Mouse (Mus musculus) kidney, adult 9 months (tissue): ENCODE measurements at regions not wholly inside any gene's neighbourhood (a gene's known extent, or its start where the extent isn't known, plus 50 kb on each side); places are given as distances from the start of the nearest gene placed in this dataset.

ENCODE experiments used
- DNase-seq: peaks from one replicate; pipeline ENCODE4 v3.0.0; 2022

DNA sequence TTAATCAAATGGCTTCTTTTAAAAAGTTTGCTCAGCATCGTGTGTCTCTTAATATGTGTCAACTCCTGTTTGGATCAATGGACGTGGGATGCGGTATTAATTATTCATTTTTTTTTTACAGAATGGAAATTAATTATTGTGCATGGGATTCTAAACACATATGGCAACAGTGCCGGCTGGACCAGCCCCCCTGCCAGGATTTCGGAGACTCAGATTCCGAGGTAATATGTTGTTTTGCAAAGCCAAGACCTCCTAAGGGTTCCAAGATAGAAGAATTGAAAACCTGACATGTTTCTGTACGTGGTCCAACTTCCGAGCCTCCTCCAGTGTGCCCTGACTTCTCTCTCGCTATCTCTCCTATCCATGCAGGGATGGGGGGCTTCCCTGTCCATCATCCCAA is 170.4 kb downstream of the 3110018I06Rik start:
- no peak for DNase-seq

DNA sequence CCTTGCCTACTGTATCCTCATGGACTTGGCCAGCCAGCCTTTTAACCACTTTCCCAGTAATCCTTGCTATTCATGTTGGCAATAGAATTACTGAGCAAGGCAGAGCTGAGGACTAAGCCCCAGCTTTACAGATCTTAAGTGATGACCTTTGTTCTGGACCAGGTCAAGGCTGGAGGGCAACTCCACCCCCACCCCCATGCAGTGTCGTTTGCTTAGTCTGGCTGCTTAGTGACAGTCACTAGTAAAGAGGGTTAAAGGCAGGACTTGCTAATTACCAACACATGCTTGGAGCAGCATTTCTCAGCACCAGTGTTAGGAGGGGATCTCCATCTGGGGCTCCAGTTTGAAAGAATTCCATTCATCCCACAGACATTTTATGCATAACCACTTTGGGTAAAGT is 174.2 kb downstream of the 3110018I06Rik start:
- DNase-seq = no peak

DNA sequence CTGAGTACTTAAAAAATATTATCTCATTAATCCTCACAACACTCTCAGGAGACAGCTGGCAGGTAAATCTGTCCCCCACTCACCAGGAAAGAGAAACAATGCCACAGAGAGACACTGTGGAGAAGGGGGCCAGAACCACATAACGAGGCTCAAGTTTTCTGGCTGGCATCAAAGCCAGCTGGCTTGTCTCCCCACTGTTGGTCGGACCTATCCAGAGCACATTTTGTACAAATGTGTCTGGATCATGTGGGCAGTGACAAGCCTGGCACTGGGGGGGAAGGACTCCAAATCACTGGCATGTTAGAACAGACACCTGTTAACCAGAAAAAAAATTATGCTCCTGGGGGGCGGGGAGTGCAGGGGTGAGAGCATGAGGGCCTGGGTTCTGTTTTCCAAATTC is 179.4 kb downstream of the 3110018I06Rik start:
- no peak for DNase-seq

DNA sequence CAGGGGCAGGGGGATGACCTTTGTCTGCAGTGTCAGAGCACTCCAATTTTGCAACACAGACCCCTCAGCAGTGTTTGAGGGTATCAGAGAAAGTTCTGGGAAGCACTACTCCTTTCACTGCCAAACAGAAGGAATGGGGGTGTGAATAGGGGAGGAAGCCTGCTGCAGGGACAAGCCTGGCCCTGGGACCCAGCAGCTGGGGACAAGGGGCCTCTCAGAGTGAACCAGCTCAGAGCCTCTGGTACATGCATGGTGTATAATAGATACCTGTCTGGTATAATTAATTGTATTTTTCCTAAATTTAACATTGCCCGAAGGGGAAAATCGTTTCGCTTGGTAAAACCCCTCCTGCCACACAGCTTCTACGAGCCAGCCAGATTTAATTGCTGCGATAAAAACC is 180.6 kb downstream of the 3110018I06Rik start:
- no peak for DNase-seq

DNA sequence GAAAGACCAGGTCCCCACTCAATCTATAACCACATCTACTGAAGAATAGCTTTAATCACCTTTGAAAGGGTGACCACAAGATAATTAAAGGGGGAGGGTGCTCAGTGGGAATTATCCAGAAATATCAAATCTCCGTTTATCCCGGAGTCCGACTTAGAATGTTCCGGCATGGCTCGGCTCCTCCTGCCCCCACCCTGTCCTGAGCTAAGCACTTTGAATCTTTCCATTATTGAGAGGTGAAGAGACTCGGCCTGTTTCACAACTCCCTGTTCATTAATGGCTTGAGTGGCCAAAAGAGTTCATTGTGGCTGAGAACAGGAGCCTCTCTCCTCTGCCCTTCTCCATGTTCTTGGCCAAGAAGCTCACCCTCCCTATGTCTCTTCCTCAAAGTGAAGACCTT is 181.0 kb downstream of the 3110018I06Rik start:
- peak; percentile 3 for DNase-seq

DNA sequence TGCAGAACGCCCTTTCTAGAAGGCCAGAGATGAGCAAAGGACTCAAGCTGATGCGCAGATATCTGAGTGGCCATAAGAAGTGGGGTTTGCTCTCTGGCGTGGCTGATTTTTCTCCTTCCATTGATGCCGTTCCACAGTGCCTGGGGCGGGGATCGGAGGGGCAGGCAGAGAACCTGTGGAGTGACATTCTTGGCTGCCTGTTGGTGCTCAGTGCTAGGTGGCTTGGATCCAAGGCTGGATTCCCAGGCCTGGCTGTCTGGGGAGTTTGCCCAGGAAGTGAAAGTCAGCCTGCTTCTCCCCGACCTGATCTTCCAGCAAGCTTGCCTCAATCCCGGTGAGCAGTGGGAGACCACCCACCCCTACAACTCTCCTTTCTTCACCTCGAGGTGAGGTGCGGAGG is 181.5 kb downstream of the 3110018I06Rik start:
- peak; percentile 33 for DNase-seq

DNA sequence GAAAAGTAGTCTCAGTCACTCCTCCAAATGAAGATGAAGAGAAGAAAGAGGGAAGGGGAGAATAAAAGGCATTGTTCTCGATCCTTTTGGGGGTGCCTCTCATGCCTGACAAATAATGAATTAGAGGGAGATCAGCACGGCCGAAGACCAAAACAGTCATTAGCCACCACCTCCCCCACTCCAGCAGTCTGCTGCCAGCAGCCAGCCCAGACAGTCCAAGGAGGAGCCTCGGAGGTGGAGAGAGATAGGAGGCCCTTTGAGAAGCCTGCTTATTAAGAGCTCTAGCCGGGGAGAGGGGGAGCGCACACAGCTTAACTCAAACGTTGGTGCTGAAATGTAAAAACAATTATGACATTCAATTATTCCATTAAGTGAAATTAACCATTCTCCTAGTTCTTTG is 188.6 kb downstream of the 3110018I06Rik start:
- DNase-seq = no peak

DNA sequence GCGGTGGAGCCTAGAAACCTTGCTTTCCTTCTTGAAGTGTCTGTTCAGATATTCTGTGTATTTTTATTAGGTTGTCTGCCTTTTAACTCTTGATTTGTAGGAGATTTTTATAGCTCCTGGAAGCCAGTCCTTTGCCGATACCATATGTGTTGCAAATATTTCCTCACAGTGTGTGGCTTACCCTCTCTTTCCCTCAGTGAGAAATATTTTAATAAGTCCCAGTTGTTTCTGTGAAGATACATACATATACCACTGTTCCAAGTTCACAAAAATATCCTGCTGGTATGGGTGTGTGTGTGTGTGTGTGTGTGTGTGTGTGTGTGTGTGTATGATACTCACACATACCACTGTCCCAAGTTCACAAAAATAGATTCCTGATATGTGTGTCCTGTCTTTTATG is 199.0 kb downstream of the 3110018I06Rik start:
- no peak for DNase-seq

DNA sequence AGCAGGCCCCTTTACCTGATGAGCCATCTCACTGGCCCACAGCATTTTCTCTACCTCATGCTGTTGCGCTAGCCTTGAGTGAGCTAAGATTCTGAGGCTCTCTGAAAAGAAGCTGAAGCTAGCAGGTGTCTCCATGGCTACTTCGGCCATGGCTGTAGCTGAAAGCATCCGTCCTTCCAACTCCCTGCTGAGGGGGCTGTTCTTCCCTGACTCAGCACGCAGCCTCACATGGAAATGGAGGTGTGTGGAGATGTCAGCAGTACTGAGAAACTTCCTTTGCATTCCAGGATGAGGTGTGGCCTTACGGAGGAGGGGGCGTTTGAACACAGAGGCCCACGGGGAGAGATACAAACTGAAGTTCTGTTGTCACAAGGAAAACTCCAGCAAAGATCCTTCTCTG is 201.0 kb downstream of the 3110018I06Rik start:
- DNase-seq = no peak

DNA sequence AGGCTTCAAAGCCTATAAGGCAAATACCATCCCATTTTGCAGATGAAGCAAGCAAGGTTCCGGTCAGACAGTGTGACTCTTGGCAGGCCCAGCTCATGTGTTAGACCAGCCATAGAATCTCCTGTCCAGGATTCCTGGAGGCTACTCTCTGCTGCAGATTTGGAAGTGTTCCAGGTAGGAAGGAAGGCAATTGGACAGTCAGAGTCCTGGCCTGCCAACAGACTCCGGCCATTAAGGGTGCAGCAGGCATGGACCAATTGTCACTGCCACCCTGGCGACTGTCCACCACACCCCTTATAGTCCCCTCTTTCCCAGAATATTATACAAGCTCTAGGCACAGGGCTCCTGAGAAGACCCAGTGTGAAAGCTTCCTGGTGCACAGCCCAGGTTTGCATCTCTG is 201.6 kb downstream of the 3110018I06Rik start:
- no peak for DNase-seq

DNA sequence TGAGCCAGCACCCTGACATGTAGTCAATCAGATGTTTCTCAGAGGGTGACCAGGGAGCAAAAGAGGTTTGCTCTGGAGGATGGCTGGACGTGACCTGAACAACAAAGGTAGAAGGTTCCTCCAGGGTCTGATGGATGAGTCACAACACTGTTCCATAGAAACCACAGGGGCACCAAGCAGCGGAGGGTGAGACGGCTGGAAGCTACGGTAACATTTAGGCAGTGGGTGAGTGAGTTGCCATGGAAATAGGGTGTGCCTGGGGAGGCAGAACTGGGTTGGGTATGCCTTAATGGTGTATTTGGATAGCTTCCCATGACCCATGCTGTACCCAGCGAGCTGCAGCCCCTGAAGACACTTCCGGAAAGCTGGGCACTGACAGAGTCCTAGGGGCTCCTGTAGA is 205.3 kb downstream of the 3110018I06Rik start:
- DNase-seq = no peak

DNA sequence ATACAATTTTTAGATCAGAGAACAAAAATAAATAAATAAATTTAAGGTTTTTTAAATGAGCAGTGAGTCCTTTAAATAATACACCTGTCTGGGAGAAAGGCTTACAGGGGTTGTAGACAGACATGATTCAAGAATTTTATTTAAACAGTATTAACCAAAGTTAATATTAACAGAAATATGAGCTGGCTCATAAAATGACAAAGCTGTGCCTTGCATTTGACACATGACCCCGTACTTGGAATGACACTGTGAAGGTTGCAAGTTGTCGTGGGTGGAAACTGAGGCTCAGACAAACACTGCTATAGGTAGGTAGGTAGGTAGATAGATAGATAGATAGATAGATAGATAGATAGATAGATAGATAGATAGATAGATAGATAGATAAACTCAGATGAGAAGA is 206.6 kb downstream of the 3110018I06Rik start:
- DNase-seq = no peak

DNA sequence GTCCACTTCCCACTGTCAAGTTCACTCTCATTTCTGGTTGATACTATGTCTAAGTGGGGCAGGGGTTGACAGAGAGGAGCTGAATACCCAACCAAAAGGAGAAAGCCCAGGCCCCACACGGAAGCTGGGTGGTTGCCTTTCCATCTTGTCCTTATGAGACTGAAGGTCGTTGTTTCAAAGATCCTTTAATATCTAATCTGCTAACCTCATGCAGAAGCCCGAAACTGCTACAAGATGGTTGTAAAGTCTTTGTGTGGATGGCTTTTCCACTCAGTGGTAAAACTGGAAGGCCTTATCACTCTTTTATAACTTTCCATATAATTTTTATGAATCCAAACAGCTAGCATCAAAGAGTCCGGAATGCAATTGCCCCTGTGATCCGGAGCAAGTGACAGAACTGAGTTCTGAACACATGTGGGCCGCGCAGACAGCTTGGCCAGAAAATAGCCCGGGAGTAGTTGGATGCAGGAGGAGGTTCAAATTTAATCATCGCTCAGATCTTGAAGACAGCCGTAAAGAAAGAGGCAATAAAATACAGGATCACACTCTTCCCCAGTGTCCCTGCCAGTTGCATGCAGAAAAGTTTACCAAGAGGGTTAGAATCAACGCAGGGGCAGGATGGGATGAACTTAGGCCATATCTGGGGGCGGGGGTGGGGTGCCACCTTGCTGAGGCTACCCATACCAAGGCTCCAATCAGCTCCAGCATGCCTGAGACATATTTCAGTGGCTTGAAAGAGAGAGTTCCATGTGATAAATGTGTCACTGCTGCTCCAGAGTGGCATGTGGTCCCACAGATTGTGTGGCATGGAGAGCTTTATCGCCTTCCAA is 207.2 kb downstream of the 3110018I06Rik start:
- DNase-seq = peak; percentile 4

DNA sequence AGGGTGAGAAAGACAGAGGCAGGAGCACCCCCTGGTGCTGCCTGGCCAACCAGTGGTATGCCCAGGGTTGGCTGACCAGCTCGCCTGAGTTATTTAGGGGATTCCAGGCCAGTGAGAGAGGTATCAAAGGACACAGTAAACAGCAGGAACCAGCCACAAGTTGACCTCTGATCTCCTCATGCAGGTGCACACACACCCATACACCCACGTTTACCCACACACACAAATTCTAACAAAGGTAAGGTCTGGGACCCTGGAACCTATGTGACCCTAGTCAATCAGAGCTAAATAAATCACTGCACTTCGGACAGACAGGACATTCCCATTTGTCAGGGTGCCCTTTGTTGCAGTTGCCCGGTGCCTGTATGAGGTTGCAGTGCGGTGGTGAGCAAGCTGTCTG is 211.9 kb downstream of the 3110018I06Rik start:
- no peak for DNase-seq

DNA sequence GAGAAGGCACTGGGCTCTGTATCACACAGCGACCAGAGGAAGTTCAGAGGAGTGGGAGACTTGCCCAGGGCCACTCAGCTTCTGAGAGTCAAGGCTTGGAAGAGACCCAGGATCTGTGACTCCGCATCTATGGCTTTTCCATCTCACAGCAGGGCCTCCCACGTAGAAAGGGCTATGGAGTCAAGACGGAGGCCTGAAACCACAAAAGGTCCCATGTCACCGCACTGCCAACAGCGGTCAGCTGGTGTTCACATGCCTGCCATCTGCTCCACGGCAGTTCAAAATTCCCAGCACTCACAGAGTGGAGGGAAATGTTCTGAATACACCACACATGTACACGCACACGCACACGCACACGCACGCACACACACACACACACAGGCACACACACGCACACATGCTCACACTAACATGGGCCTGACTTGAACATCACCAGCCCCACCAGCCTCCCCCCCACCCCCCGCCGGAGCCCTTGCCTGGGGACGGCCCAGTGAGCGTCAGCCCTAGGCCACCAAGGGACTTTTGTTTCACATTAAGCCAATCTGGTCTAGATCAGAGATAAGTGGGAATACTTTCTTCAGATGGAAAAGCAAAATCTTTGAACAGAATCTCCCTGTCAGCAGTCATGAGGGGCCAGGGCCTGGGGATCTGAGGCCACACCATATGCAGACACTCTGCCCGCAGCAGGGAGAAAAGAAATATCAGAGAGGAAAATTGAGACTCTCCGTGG is 212.6 kb downstream of the 3110018I06Rik start:
- no peak for DNase-seq

DNA sequence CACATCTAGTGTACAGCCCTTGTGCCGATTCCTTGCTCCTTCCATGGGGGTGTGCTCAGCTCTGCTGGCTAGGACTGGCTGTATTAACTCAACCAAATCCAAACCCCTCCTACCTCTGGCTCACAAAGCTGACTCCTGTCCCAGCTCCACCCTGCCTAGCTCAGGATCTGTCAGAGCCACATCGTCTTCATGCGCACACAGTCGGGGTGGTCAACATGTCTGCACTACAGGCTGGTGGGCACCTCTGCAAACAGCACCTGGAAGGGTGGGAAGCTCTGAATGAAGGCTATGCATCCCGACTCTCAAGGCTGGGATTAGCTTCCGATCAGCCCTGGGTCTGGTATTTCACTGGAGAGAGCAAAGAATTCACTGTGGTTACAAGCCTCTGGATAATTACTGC is 220.4 kb downstream of the 3110018I06Rik start:
- DNase-seq = no peak

DNA sequence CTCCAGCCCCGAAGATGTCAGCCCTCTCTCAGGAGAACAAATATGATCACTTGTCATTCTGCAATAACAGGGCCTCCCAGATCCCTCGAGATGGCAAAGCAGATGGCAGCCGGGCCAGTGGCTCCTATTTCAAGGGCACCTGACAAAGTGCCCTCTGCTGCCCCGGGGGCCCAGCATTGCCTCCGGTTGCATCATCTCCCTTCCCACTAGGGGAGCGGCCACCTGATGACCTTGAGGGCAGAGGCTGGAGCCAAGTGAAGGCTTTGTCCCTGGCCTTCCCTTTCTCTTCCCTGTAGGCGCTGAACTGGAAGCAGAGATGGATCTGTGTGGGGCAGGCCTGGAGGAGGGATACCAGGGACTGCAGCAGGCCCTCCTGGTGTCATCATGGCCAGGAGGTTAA is 222.6 kb downstream of the 3110018I06Rik start:
- no peak for DNase-seq

DNA sequence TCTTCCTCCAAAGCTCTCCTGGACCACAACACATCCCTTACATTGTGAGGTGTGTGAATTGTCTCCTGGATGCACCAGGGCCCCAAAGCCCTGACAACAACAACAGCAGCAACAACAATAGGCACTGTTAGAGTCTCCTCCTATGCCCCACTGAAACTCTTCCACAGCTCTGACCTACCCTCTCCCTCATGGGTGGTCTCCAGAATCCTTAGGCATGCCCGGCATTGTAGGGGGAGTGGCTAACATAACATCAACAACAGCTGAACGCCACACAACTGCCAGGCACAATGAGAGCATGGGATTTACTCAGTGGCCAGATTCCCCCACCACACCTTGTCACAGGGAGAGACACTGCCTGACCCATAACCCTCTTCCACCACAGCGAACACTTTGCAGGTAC is 223.2 kb downstream of the 3110018I06Rik start:
- DNase-seq = no peak

DNA sequence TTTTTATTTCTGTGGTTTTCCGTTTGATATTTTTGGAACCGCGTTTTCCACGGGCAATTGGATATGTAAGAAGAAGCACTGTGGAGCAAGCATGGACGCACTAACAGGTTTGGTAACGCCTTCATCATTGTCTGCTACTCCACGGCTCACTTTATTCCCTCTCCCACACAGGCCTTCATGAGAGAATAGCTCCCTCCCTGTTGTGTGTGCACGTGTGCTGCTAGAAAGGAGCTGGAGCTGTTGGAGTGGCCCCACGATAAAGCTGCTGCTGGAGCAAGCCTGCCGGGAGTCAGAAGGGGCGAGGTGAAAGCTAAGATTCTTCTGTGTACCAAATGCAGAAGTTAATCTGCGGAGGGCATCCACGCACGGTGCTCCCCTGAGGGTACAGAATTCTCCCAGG is 224.8 kb downstream of the 3110018I06Rik start:
- no peak for DNase-seq

DNA sequence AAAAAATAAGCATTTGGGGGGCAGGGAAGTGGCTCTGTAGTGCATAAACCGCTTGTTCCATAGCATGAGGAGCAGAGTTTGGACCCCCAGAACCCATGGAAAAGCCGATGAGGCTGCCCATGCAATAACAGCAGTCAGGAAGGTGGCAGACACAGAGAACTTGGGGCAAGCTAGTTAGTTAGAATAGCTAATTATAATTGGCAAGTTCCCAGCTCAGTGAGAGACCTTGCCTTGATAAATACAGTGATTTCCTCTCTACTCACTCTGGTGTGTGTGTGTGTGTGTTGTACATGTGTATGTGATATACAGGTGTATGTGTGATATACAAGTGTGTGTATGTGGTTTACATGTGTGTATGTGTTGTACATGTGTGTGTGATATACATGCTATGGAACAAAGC is 226.4 kb downstream of the 3110018I06Rik start:
- DNase-seq = no peak

DNA sequence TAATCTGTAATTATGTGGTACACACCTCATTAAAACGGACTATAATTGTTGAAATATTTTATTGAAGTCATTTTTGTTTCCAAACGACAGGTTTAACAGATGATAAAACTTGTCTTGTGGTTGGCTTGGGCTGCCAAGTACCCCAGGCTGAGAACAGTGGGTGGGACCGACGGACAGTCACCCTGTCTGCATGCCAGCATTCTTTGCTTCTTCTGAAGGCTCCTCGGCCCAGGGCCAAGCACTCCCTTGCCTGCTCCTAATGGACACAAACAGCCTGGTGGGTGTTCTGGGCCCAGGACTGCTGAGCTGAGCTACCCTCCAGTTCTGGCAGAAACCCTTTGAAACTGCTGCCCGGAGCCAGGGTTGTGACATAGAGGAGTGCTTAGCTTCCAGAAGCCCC is 227.4 kb downstream of the 3110018I06Rik start:
- DNase-seq = no peak

DNA sequence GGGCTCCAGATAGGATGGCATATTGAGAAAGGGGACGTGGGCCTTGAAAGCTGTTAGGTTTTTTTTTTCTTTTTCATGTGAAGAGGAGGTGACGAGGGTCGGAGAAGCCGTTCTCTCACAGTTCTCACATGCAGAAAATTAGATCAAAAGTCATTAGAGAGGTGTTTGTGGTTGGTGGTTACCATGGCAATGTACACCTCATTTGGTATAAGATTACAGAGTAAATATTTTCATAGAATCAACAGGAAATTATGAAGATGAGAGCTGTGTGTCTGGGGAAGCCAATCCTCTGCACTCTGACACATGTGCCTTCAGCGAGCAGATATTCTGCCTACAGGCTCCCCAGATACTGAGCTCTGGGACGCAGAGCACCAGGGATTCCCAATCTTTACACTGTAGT is 232.5 kb downstream of the 3110018I06Rik start:
- DNase-seq = no peak

DNA sequence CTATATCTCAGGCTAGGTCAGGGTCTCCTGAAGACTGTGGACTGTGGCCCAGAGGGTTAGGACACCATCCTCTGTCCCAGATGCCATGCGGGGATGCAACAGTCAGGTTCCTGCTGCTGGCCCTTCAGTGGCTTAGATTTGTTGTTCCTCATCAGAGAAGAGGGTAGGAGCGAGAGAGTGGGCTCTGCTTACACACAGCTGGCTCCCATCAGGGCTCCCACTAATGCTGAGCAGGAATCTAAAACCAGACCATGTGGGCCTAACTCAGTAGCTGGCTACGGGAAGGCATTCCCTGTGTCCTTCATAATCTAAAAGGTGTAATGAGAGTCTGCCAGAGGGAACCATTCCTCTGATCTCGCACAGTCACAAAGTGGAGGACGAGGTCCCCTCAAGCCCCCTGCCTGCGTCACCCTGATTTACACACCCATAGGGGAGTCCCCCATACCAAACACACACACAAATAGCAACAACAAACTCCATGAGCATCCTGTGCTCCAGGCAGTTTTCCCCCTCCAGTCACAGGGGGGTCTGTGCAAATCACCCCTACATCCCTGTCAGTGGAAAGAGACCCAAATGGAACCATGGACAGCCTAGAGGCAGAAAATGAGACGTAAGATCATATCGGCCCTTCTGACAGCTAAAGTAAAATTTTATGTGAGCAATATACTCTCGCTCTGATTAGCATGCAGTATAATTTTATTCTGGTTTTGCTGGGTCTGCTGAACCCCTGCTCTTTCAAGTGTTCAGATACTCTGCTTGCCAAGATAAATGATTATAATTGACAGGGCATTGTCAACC is 234.8 kb downstream of the 3110018I06Rik start:
- no peak for DNase-seq

DNA sequence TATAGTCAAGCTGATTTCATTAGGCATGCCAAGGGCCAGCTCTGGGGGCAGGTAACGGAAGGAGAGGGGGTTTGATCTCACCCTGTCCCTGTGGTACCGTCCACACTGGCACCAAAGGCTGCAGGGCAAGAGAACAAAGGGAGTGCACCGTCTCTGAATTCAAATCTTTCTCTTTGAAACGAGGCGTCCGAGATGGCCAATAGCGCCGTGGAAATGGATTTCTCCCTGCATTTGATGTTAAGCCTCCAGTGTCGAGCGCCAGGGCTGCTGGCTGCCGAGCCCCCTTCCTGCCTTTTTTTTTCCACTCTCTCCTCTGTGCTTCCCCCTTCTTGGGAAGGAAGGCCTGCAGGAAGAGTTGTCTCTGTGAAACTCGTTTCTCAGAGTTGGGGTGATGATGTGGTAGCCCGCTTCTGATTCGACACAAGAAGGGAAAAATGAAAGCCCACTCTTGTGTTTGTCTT is 235.5 kb downstream of the 3110018I06Rik start:
- no peak for DNase-seq
